Mouse (Mus musculus) neutrophil, adult 5-6 weeks (primary cell): Measurements from ENCODE around the gene Cidec. TPM values are rescaled to one million over a fixed set of nuclear protein-coding genes. Genes with fewer than 3 reads are reported as not detected.

ENCODE experiments used
- ATAC-seq: fragments of 151-379, 151-347 bp; 2 replicates; pipeline ENCODE4 v1.8.0; 2017; ENCODE audit warnings: mild to moderate bottlenecking, moderate TSS enrichment; ENCODE audit not compliant: insufficient number of reproducible peaks, poor library complexity, low FRiP score, severe bottlenecking; ENCODE audit errors: extremely low read depth
- total RNA-seq: library from RNA; stranded (forward); fragments of 200-1000 nt; gene quantifications from 2 replicates; pipeline ENCODE4 v1.2.3, GENCODE M21; 2017

Cidec gene
- total RNA-seq, 1 experiment from 2014 or later = not detected

- ATAC-seq = peak; percentile 97
These were observed 16.4 kb downstream of the Cidec start, which contains the start of gene Rpusd3 for GRCm38 (mm10) chr6:113419199-113419587. TSS of gene Rpusd3 (minus strand) at chr6:113419340.

DNA sequence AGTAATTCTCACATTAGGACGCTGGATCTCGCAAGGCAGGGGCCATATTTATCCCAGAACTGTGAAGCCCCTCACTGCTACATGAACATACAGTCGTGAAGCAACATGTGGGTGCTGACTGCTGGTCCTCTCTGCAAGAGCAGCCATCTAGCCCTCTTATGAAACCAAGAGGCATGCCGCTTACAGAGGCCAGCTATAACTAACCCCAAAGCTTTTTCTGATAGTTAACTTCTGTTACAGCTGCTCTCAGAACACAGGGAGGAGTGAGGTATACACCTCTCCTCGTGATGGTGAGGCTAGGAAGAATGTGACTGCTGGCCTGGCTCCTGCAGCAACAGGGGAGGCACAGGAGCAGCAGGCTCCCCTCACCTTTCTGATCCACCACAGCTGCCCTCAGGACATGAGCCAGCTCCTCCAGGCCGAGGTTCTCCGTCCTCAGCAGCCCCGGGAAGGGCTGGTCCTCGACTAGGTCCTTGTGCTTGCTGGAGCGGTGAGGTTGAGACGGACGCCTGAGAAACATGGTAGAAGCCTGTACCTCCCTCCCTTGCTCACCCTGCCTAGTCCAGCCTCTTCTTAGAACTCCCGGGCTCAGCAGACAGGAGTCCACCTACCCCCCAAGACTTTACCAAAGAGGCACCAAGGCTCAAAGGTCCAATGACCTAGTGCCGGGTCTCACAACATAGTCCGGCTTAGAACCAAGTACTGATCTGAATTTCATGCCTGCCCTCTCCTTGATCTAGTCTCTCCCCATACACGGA, 16.9 kb downstream of the Cidec start:
- no peak for ATAC-seq

DNA sequence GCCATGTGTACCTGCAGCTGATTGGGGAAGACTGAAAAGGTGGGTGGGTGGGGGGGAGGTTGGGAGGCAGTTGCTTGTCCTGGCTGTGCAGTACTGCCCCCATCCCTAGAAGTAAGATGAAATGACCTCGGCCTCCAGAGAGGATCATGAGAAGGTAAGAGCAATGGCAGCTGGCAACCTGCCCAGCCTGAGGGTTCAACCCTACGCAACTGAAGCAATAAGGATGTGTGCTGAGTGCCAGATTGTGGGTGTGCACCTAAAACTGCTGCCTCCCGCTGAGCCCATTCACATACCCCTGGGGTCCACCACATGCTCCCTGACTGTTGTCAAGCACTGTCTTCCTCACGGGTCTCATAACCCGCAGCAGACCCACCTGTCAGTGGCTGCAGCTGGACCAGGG, 19.1 kb downstream of the Cidec start:
- no peak for ATAC-seq

DNA sequence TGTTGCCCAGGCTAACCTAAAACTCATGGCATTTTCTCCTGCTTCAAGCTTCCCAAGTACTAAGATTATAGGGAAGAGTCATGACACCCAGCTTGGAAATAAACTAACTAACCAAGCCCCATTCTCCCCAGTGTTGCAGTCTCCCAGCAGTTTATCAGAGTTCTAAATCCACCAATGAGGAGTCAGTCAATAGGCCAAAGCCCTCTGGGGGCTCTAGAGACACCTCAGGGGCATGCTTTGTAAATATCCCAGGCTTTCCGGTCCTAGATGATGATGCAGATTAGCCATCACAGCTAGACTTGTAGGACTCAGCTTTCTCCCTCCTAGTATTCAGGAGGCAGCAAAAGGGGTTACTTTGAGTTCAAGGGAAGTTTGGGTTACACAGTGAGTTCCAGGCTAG, 25.6 kb downstream of the Cidec start:
- no peak for ATAC-seq

DNA sequence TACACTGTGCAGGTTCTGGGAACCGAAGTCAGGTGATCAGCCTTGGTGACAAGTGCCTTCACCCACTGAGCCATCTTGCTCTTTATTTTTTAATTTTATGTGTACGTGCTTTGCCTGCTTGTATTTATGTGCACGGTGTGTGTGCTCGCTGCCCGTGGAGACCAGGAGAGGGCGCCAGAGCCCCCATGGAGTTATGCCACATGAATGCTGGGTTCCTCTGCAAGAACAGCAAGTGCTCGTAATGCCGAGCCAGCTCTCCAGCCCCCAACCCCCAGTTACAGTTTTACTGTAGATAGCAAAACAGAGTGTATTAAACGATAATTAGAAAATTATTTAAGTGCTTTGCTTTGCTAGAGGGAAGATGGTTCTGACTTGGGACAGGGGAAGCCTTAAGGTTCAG, 28.9 kb downstream of the Cidec start:
- no peak for ATAC-seq

GRCm38 (mm10) chr6:113405483-113405882, 30.1 kb downstream of the Cidec start:
- no peak for ATAC-seq

- no peak for ATAC-seq
These were observed 30.7 kb downstream of the Cidec start for GRCm38 (mm10) chr6:113404649-113405448.

- ATAC-seq = no peak
These were observed 33.5 kb downstream of the Cidec start for GRCm38 (mm10) chr6:113402094-113402493.

DNA sequence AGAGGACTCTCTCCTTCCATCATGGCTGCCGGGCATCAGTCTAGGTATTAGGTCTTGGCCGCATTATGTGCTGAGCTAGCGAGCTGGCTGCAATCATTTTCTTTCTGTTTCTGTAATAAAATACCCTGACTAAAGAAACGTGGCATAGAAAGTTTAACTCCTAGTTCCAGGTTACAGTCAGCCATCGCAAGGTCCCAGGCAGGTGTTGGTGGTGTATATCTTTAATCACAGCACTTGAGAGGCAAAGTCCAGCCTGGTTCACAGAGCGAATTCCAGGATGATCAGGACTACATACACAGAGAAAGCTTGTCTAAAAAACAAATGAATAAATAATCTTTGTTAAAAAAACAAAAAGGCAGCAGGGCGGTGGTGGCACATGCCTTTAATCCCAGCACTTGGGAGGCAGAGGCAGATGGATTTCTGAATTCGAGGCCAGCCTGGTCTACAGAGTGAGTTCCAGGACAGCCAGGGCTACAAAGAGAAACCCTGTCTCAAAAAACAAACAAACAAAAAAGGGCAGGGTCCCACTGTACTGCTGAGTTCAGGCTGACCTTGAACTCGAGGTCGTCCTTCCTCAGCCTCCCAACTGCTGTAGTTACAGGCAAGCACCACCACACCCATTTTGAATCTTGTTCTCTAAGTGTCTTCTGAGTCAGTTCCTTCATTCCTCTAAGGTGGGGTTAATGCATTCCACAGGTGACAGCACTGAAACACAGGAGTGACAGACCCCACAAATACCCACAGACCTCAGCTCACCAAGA, 39.1 kb downstream of the Cidec start:
- no peak for ATAC-seq

DNA sequence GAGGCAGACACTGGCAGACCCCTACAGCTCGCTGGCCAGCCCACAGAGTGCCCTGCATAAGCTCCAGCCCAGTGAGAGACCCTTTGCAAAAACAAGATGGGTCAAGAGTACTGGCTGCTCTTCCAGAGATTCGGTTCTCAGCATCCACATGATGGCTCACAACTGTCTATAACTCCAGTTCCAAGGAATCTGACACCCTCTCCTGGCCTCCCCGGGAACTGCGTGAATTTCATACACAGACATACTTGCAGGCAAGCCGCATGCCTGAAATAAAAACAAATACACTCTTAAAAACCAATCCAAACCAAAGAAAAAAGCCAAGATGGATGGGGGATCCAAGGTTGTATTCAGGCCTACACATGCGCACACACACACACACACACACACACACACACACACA, 40.1 kb downstream of the Cidec start:
- ATAC-seq = no peak

DNA sequence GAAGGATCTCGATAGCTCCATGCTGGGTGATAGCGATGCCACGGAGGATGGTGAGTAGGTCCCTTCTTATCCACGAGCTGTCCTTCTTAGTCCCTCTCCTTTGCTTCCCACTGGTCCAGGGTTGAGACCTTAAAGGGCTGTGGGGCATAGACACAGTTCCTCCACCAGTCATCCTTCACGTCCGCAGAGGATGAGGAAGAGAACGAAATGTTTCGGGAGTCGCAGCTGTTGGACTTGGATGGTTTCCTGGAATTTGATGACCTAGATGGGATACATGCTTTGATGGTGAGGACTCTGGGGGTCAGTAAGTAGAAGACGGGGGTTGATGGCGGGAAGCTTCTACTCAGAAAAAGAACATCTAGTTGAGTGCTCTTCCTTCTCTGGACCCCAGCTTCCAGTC, 40.7 kb downstream of the Cidec start:
- no peak for ATAC-seq

DNA sequence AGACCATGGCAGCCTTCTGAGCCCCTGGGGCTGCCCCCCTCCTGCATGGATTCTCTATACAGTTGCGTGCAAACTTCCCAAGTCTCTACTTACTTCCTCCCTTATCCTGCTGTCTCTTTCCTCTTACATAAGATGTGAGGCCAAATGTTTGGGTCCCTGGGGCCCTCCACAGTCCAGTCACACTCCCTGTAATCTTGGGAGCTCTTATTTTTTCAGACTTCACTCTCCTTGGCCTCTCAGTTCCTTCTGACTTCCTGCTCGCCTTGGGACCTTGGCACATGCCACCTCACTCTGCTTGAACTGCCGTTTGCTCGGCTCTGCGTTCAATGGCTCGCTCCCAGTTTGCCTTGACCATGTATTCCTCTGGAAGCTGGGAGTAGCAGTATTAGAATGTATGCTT, 41.6 kb downstream of the Cidec start:
- ATAC-seq = no peak

- ATAC-seq = no peak
These were observed 43.0 kb downstream of the Cidec start for GRCm38 (mm10) chr6:113392387-113393071.

- no peak for ATAC-seq
These were observed 43.6 kb downstream of the Cidec start for GRCm38 (mm10) chr6:113392015-113392386.

- ATAC-seq = no peak
These were observed 44.8 kb downstream of the Cidec start for GRCm38 (mm10) chr6:113390715-113391114.

DNA sequence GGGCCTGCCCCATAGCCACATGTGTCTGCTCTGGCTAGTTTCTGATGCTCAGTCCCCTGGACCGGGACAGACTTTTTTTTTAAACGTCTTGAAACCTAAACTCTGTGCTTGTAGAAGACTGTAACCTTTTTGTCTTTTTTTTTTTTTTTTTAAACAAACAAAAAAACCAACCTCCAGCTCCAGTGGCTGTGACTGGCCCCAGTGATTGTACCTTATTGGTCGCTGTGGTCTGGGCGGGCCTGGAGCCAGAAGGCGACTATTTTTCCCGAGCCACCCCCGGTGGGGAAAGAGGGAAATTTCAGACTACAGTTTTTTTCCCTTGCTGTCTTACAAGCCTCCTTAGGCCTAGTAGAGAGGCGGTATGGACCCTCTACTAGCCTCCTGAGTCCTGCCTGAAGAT, 46.6 kb downstream of the Cidec start, which contains the start of gene Ttll3:
TSS of gene Ttll3 (plus strand) at position 301 of the 400 bp plus-strand sequence.
- ATAC-seq = no peak

DNA sequence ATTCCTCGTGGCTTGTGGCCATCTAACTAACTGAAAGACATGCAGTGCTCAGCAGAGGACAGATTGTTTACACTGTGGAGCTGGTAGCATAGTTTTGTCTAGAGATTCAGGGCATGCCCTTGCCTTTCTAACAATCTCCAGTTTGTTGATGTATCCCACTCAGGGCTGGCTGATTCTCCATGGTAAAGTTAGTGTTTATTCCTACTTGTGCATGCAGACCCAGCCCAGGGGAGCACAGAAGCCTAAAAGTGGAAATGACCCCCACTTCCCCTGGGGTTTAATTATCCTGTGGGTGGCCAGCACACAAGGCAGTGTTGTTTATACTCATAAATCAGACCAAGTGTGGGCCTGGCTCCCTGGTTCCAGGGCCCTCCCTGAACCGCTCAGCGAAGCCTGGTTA, 49.5 kb downstream of the Cidec start:
- no peak for ATAC-seq

DNA sequence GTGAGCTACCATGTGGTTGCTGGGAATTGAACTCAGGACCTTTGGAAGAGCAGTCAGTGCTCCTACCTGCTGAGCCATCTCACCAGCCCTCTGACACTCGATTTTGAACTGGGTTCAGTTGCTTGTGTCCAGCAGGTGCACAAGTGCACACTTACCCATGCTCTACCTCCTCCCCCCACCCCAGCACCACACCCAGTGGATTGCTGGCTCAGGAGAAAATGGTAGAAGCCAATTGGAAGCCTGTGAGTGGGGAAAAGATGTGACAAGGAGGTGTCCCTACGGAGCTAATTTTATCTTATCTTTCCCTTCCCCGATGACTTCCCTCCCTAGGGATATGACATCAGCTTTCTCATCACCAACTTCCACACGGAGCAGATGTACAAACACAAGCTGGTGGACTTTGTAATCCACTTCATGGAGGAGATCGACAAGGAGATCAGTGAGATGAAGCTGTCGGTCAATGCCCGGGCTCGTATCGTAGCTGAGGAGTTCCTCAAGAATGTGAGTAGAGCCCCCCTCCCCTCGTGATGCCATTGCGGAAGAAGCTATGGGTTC, 50.3 kb downstream of the Cidec start:
- ATAC-seq = no peak
